Mouse (Mus musculus) lung, postnatal 14 days (tissue): ENCODE measurements around the gene Rimklb.
"Not testable (repeated sequence)": the region's sequence is repeated elsewhere in the genome, so short reads cannot be mapped to it uniquely, and the experiment has no call there.

Source experiments
- DNase-seq: peaks from one replicate; pipeline ENCODE4 v3.0.0; 2021

Gene Rimklb

DNA sequence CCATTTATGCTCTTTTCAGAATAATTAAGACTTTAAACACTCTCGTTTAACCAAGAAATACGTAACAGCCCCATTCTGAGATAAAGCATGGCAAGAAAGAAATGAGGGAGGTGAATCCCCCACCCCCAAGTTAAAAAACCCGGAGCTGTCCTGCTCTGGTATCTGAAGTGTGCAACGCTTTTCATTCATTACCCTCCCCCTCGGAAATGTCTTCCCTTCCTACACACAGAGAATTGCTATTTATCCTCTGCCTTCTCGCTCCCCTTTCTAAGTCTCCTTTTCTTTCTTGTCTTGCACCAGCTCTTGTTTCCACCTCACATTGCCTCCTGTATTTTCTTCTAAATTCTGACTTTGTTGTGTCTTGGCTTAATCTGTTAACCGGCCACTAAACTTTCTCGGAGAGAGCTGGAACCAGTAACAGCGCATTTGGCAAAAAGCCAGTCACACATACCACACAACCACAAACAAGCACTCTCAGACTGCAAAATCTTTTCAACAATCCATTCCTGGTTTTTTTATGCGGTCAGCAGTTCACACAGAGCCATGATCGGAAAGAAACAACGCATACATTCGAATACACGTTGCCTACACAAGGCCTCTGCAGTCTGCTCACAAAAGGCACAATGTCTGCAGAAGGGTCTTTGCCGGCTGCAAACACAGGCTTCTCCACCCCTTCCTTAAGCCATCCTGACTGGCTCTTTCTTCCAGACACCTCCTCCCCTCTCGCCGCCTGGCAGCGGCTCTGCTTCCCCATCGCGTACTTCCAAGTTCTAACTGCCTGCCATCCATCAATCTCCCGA is 3.3 kb downstream of the Rimklb start:
- DNase-seq = peak; percentile 64

DNA sequence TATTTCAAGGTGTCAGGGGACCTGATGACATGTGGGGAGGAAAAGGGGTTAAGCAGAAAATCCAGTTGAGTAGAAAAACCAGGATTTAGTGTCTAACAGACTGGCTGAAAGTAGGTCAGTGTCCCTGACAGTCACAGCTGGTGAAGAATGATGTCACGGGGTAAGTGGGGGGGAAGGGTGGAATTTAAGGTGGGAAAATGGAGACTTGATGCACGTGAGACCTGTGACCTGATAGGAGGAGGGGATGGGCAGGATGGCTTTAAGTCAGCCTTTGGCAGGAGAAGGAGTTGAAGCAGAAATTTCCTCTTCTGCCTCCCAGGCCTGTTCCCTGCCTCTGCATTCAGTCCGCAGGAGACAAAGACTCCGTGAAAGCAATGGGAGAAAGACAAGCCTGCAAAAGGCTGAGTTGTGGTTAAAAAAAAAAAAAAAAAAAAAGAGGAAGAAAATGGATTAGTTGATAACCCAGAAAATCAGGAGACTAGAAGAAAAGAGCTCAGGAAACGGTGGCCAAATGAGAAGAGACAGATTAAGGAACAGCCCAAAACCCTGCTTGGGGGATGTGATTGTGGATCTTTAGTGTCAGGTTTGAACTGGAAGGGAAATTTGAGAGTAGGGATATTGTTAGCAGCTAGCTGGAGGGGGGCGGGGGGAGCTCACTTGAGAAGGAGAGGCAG is 4.6 kb downstream of the Rimklb start:
- no peak for DNase-seq

DNA sequence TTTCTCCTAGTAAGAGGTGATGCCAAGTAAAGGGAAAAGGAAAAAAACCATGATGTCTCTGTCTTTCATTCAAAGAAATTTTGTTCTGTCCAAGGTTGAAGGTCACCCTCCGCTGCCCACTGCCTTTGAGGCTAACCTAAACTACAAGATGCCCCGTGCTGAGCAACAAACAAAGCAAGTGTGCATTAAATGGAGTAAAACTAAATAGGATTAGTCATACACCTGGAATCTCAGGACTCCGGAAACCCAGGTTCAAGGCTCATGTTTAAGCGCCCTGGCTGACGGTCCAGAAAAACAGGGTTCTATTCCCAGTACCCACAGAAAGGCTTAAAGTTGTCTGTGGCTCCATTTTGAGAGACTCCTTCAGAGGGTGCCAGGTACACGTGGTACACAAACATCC is 6.1 kb downstream of the Rimklb start:
- DNase-seq = no peak

DNA sequence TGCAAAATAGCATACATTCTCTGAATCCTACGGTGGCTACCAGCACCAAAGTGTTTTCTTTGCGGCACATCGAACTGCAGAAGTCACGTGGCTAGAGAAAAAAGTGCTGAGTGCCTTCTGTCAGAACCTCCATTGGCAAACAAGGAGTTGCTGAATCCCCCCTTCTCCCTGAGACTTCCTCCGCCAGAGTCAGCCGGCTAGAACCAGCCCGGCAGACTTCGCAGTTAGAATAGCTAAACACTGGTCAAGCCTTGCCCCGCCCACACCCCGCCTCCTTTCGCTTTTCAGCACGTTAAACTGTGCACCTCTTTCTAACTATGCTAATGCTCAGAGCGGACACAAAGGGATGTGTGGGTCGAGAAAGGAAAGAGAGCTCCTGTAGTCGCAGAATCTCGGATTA is 7.0 kb downstream of the Rimklb start:
- peak; percentile 77 for DNase-seq

DNA sequence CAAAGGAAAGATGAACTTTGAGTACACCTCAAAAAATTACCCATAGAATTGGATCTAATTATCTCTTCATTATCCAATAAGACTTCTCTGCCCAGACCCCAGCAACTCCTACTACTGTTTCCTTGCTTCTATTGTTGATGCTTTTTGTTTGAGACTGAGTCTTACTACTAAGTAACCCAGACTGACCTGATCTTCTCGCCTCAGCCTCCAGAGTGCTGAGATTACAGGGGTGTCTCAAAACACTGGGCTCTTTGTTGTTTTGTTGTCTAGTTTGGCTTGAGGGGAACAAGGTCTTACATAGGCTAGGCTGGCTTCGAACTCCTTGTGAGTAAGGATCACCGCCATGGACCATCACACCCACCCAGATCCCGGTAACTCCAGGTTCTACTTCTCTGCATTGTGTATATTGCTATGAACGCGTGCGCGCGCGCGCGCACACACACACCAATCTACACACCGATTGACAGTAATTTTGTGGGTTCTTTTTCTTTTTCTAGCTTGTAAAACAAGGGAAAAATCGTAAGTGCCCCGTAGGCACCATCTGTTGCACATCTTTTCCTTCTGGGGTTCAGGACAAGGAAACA is 7.5 kb downstream of the Rimklb start:
- no peak for DNase-seq

DNA sequence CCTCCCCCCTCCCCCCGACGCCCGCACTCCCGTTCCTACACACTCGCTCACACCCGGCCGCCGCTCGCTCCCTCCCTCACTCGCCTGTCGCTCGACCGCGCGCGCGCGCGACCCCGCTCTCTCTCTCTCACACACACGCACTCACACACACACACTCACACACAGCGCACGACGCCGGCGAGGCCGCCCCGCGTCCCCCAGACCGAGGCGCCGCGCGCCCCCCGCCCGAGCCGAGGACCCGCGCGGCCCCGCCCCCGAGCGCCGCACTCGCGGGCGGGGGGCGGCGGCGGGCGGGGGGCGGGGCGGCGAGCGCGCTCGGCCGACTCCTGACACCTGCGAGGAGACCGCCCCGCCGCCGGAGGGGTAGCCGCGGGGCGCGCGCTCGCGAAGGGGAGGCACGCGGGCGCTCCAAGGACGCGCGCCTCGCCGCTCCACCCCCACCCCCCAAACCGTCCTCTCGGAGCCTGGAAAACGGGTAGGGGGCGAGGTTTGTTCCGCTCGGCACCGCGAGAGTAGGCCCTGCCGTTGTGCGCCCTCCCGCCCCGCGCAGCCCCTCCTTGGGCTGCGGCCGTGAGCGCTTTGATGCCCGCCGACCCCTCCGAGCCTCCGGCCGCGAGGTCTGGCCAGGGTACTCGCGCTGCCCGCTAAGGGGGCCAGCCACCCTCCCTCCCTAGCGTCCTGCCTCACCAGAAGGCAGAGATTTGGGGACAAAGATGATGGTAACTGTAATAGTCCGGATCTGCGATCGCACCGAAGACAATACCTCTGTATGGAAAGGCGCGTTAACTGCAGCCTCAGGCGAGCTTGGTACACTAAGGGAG is 12.1 kb downstream of the Rimklb start:
- DNase-seq = peak; percentile 12

DNA sequence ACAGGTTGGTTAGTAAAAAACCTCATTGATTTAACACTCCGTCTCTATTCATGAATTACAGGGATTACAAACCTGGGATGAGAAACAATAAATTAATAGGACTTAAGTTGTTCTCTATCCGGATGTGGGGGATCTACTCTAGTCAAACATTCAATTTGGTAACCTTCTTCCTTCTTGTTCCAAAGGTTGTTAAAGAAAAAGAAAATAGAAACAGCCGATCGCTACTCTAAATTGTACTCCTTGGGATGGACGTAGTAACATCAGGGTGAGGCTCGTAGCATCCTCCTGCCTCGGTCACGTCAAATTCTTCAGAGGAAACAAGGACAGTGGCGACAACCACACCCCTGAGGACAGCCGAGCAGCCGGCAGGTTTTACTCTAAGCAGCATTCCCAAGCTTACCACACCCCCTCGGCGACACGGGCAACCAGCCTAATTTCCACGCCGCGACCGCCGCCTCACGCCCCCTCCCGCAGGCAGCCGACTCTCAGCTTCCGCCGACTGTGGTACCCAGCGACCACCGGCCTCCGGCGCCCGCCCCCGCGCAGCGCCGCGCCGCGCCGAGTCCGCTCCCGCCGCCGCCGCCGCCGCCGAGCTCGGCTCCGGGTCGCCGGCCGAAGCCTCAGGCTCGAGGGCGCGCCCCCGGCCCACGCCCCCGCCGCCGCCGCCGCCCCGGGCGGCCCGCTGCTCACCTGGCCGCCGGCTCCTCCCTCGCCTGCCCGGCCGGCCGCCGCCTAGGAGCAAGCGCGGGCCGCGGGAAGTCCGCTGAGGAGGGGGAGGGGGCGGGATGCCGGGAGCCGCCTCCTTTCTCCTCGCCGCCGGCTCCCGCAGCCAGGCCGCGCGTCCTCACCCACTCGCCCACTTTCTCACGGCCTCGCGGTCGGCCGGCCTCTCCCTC is 12.9 kb downstream of the Rimklb start:
- no peak for DNase-seq

DNA sequence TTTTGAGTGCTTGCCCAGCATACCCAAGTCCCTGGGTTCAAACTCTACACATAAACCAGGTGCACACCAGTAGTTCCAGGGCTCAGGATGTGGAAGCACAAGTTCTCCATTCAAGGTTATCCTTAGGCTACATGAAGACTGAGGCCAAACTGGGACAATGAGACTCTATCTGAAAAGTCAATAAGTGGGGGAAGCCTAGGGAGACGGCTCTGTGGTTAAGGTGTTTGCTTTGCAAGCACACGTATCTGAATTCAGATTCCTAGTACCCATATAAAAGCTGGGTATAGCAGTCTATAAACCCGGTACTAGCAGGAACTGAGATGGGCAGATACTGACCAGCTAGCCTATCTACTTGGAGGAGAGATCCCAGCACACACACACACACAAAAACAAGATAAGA is 20.5 kb downstream of the Rimklb start:
- no peak for DNase-seq

DNA sequence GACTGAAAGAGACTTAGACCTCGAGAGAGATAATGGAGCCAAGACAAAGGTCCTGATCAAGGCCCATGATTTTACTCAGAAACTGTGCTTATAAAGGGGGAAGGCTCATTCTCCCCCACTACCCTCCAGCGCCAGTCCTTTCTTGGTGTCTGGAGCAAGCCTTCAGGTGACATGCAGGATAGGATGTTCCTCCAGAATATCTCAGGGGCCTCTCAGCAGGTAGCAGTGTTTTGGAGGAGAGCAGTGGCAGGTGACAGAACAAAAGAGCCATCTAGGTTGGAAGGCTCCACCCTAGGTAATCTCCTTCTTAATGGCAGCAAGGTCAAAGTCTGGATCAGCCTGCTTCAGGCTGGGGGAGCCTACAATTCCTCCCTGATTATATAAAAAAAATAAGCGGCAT is 27.1 kb downstream of the Rimklb start:
- DNase-seq = not testable (repeated sequence)

DNA sequence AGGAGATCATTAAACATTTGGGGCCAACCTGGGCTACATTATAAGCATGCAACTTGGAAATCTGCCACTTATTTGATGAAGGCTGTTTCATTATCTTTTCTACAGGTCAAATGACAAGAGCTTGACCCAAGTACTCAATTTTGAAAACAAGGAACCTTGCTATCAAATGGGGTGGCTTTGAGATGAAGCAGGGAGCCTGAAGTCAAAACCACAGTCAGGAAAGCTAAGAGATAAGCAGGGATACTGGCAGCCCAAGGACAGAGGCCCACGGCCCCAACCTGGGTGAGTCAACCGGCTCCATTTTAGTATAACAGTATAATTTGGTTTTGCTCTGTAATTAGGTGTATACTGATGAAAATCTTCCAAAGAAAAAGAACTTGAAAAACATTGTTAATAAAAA is 28.3 kb downstream of the Rimklb start:
- no peak for DNase-seq

DNA sequence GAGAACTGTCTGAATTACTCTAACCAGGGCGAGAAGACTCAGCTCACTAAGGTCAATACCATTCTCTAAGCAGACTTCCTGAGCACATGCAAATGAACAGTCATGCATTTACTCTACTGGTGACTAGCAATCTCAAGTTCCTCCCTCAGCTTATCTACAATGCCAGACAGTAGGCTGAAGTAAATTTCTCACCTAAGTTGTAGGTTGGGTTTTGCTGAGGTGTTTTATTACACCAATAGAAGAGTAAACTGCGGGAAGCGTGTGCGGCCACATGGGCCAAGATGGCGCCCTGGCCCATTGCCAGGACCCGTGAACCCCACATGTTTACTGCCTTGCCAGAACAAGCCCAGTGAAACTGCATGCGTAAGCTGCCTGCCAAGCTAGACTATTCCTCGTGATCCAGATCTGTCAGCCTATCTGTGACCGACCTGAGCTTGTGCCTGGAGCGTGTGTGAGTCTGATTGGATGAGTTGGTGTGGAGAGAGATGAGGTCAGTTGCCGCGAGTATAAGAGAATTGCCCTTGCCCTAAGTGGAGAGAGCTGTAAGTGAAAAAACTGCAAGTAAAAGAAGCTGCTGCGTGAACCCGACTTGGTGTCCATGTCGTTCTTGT is 29.4 kb downstream of the Rimklb start:
- no peak for DNase-seq

DNA sequence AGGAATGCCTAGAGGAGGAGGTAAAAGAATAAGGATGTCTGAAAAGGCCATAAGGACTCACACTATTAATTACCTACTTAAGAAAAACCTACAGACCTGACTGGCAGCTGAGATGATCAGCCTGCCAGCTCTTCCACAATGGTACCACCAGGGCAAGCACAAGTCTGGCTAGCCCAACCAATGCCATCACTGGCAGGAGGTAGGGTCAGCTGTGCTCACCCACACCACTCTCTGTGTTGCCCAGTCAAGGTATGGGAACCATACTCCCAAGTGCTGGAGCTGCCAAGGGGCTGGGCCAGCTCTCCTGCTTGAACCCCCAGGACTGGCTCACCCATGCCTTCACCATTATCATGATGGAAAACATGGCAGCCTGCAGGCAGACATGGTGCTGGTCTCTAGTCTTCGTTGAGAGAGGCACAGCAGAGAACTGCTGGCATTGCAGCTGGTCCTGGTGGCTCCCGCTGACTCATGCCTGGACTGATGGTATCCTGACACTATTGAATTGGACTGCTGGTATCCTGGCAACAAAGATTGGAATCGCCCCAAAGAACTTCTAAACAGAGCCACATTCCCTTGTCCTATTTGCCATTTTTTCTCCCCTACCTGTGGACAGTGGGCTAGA is 32.4 kb downstream of the Rimklb start:
- DNase-seq = no peak

DNA sequence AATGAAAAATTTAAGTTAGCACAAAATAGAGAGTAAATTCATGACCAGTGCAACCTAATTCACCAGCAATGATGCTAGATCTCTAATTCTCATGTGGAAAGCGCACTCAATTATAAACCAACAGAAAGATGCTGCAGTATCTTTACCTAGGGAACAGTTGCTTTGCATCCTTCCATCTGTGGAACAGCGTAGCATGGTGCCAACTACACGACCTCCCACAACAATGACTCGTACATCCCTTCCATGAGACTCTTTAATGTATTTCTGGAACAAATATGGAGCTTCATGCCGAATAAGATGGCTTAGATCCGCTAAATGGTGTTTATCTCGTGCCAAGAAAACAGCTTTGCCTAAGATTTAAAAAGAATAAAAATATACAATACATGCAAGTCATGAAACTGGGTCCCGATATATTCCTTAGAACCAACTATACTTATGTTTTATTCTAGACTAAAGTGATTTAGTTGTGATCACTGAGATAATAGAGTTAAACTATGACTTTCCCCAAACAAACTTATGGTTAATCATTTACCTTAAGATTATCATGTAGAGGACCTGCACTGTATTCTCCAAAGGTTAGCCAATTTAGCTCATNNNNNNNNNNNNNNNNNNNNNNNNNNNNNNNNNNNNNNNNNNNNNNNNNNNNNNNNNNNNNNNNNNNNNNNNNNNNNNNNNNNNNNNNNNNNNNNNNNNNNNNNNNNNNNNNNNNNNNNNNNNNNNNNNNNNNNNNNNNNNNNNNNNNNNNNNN is 39.4 kb downstream of the Rimklb start:
- DNase-seq = no peak

DNA sequence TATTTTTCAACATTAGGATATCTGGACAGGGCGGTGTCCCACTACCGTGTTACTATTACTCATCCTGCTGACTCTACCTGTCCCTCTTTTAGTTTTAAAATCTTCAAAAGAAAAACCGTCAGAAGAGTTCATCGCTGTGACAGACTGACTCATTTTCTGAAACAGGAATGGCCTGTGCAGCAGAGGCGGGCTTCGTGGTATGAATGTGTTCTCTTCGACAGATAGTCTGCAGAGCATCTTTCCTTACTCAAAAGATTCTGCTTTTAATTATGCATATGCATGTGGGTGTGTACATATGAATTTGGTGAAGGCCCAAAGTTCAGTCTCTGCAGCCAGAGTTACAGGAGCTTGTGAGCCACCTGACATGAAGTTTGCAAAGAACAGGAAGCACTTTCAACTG is 50.7 kb downstream of the Rimklb start:
- no peak for DNase-seq

DNA sequence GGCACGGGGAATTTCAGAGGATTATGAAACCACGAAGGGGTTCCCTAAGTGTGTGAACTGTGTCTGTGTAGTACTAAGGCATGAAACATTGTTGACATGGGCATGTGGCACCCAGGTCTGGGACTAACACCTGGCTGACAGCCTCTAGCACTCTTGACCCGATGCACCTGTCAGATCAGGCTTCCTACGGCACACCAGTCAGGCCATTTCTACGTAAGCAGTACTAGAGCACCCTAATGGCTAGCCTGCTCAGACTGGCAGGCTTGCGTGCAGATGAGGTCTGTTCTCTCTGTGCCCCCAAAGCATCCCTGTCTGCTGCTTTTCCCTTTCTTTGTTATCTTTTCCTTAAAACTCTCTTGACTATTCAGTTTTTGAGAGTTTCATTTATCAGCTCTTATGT is 53.3 kb downstream of the Rimklb start:
- DNase-seq = no peak

DNA sequence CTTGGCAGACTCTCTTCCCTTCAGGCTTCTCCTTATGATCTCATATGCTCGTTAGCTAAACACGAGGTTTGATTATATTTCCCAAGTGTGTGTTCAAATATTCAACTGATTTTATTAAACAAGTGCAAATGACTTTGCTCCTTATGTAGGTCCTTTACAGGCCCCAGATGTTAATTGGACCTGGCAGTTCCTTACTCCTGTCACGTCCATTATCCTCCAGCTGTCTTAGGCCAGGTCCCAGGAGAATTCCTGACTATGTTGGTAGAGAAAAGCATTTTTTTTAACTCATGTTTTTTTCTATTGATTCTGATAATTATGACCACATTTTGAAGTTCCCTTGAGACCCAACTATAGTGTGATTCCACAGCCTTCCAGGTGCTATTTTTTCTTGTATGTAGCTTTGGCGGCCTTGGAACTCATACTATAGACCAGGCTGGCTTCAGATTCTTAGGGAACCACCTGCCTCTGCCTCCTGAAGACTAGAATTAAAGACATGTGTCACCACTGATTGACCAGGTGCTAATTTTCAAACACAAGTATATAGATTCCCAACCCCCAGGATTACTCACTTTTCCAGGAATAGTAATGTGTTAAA is 57.8 kb downstream of the Rimklb start:
- no peak for DNase-seq

DNA sequence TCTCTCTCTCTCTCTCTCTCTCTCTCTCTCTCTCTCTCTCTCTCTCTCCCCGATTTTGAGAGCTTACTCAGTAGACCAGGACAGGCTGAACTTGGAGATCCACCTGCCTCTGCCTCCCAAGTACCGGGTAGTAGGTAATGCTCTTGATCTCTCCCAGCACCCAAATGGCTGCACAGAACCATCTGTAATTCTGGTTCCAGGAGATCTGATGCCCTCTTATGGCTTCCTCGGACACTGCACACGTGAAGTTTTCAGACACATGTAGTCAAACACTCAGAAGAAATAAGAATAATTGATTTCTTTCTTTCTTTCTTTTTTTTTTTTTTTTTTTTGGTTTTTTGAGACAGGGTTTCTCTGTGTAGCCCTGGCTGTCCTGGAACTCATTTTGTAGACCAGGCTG is 59.3 kb downstream of the Rimklb start:
- DNase-seq = no peak

DNA sequence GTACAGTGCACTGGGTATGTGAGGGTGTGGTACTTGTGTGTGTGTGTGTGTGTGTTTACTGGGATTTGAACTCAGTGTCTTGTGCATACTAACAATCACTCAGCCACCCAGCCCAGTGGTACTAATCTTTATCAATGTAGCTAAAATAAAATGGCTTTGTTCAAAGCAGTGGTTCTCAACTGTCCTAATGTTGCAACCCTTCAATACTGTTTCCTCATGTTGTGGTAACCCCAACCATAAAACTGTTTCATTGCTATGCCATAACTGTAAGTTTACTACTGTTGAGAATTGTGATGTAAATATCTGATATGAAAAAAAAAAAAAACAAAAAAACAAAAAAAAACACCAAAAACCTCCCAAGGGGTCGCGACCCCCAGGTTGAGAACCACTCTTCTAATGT is 63.3 kb downstream of the Rimklb start:
- no peak for DNase-seq

DNA sequence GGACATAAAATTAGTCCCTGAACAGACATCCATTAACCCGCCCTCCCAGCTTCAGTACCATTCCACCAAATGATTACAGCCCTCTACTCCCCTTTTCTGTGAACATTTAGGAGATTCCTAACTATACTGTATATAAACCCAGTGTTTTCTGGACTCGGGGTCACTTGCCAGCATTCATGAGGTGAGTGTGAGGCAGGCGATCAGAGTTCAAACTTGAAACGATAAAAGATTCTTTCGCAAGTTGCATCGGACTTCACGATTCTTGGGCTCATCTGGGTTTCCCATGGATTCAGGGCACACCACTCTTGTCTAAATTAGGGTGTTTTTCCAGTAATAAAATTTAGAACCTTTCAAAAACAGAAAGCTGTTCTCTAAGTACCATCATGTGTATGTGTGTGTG is 71.1 kb downstream of the Rimklb start:
- no peak for DNase-seq

DNA sequence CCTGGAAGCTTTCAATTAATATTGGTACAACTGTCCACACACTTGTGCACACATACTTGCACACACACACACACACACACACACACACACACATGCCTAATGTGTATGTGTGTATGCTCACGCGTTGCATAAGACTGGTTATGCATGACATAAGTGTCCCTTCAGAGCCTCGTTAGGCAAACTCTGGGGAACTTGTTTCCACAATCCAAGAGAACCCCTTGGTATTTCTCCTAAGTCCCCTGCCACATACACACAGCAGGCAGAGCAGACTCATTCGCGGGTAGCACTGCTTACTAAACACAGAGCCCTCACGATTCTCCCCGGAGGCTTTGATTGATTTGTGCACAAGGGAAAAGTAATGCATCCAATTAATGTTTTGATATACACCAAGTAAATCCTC is 81.5 kb downstream of the Rimklb start:
- DNase-seq = no peak
